Mouse (Mus musculus) macrophage (primary cell): ENCODE results near the gene Aagab. TPM values are rescaled to one million over a fixed set of nuclear protein-coding genes. Genes with fewer than 3 reads are reported as not detected.
A peak's percentile ranks its signal among the peaks of the same experiment; 100 is the strongest.

Source experiments
- H3K27ac ChIP-seq: fragments of 350-480 bp; formaldehyde crosslinking; 2 replicates; pipeline ENCODE4 v1.9.0; 2021
- H3K36me3 ChIP-seq: fragments of 350-480 bp; formaldehyde crosslinking; 2 replicates; pipeline ENCODE4 v1.9.0; 2021; ENCODE audit errors: inconsistent target
- H3K4me3 ChIP-seq: fragments of 350-480 bp; formaldehyde crosslinking; 2 replicates; pipeline ENCODE4 v1.9.0; 2021; ENCODE audit errors: inconsistent target
- H3K79me2 ChIP-seq: fragments of 350-480 bp; formaldehyde crosslinking; 2 replicates; pipeline ENCODE4 v1.9.0; 2021; ENCODE audit errors: inconsistent target
- WGBS: methylation state at CpG from one replicate; pipeline ENCODE4 v1.1.7; 2026; ENCODE audit warnings: inconsistent platforms; ENCODE audit not compliant: missing documents; 5-methylcytosine and 5-hydroxymethylcytosine counted together
- polyA plus RNA-seq: library from polyadenylated mRNA; stranded (reverse); fragments of 250-400 nt; gene quantifications from 3 replicates; pipeline ENCODE4 v1.2.4, GENCODE M21; 2018; ENCODE audit warnings: inconsistent platforms

Gene Aagab
- polyA plus RNA-seq, 1 experiment from 2014 or later, result 24.3 TPM

DNA sequence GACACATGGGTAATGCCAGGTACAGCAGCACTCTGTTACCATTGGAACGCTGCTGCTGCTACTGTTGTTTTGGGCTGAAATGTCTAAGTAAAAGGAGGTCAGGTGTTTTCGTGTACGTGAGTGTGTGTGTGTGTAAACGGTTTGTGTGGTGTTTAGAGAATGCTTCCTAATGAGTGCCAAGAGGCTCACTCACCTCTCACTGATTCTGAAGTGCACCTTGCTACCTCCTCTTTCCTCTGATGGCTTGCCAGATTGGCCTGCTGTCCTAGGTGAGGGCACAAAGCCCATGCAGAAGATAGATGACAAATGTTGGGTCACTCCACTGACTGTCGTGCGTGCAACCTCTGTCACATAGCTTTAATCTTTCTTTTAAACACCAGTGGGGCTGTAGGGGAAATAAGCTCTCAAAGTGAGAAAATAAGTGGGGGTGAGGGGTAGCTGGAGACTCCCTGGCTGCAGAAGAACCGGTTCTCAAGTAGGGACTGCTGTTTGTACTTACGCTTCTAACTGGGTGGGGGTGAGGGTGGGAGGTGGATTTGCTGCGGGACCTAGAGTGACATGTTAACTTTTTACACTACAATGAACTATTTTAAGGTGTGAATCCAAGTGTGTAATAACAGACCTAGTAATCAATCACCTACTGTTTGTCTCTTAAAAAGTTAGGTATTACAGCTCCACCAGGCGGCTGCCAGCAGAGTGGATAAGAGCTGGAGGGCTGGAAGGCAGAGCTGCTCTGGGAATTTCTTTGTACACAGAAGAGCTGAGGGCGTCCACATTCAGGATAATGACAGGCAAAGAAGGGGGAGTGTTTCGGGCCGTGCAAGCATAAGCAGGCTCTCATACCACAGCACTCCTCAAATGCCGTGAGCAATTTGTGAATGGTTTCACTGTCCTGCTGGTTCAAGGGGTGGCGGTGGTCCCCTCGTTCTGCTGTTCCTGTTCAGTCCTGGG, 10.4 kb downstream of the Aagab start:
- no peak overlapping the region; the same call in 1 of the 2 replicates for H3K4me3 ChIP-seq
- peaks cover 91% of the 10 kb centered on the region for H3K79me2 ChIP-seq
- peak overlapping the region; percentile 82 for H3K27ac ChIP-seq
- WGBS, result 41% methylated on average over 16 of the region's 16 CpGs
- peaks cover 13% of the 10 kb centered on the region for H3K36me3 ChIP-seq

DNA sequence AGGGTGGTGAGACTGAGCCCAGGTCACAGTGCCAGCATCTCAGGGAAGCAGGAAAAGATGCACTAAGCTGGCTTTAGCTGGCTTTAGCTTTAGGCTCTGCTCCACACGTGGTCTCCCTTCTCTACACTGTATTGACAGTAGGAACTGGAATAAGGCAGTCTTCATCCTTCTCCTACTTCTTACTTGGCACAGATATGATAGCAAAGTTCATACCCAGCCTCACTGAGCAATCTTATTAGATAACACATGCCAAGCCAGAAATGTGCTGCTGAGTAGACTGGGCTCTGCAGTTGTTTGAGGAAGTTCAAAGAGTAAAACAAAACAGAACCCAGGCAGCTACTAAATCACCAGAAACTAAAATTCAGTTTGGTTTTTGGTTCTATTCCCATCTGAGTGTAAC, 11.1 kb downstream of the Aagab start:
- Histone ChIP-seq H3K27ac (peak overlapping the region; percentile 82), H3K36me3 (peaks cover 18% of the 10 kb centered on the region), H3K4me3 (no peak overlapping the region; the same call in 1 of the 2 replicates), H3K79me2 (peaks cover 83% of the 10 kb centered on the region)
- 0% methylated on average over 1 of the region's 1 CpGs for WGBS

DNA sequence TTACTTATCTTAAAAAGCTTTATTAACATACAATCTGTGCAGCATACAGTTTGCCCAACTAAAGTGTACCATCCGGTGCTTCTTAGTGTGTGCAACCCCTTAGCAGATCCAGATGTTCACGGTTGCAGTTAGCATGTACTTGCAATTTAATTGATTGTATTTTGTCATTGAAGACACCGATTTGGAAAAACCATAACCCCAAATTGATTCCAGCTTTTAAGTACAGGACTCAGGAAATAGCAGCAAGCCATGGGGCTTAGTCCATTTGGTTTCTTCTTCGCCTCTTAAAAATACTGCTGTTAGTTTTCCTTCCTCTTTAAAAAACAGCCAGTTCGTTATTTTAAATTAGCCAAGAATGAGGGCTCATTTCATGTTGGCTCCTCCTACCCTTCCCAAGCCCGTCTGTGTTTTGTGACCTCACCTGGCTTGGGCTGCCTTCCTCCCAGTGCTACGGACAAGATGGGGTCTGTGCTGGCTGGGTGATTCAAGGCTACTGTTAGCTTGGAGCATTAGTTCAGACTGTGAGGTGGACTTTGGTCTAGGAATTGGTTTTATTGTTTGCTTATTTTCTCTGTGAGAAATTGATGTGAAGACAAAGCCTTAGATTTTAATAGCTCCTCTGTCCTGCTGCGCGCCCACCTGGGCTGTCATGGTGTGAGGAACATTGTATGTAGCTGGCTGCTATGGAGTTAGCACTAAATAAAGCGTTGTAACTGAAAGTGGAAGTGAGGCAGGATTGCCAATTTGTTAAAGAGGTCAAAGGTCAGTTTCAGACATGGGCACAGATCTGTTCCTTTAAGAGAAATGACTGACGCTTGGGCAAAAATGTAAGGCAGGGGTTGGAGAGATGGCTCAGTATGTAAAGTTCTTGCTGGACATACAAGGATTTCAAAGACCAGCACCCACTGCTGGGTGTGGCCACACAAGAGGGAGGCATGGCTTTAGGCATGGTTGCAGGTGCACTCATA, 11.8 kb downstream of the Aagab start:
- peaks cover 25% of the 10 kb centered on the region for H3K36me3 ChIP-seq
- peak overlapping the region; percentile 82 for H3K27ac ChIP-seq
- peak overlapping the region; percentile 0; the same call in 1 of the 2 replicates for H3K4me3 ChIP-seq
- 17% methylated on average over 11 of the region's 11 CpGs for WGBS
- H3K79me2 ChIP-seq, result peaks cover 76% of the 10 kb centered on the region

GRCm38 (mm10) chr9:63617967-63618366, 15.5 kb downstream of the Aagab start:
- 54% methylated on average over 2 of the region's 2 CpGs for WGBS
- Histone ChIP-seq H3K27ac (no peak overlapping the region), H3K79me2 (peaks cover 75% of the 10 kb centered on the region), H3K4me3 (no peak overlapping the region), H3K36me3 (peaks cover 61% of the 10 kb centered on the region)

GRCm38 (mm10) chr9:63623895-63624569, 21.6 kb downstream of the Aagab start:
- Histone ChIP-seq H3K79me2 (peaks cover 41% of the 10 kb centered on the region; the same call in 1 of the 2 replicates), H3K36me3 (peaks cover 96% of the 10 kb centered on the region), H3K27ac (no peak overlapping the region), H3K4me3 (no peak overlapping the region)
- 93% methylated on average over 15 of the region's 15 CpGs for WGBS

- H3K36me3 ChIP-seq, result peaks cover 97% of the 10 kb centered on the region
- no peak overlapping the region for H3K27ac ChIP-seq
- WGBS, result 96% methylated on average over 9 of the region's 9 CpGs
- peaks cover 33% of the 10 kb centered on the region; the same call in 1 of the 2 replicates for H3K79me2 ChIP-seq
- no peak overlapping the region for H3K4me3 ChIP-seq
Observed at GRCm38 (mm10) chr9:63625090-63625756, 22.8 kb downstream of the Aagab start.

DNA sequence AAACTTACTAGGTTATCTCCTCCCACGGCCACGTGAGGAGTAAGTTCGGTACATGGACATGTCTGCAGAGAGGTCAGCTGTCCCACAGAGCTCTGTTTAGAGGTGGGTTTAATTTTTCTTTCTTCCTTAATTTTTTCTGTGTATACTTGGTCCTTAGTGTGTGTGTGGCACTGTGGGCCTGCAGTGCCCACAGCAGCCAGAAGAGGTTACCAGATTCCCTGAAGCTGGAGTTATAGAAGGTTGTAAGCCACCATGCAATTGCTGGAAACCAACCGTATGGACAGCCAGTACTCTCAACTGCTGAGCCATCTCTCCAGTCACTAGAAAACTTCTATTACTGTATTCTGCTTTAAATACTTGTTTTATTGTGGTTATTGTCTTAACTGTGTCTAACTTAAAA, 29.6 kb downstream of the Aagab start:
- WGBS, result 92% methylated on average over 4 of the region's 4 CpGs
- Histone ChIP-seq H3K79me2 (no peaks in the 10 kb centered on the region; the same call in 1 of the 2 replicates), H3K27ac (no peak overlapping the region), H3K4me3 (no peak overlapping the region), H3K36me3 (peaks cover 82% of the 10 kb centered on the region)

GRCm38 (mm10) chr9:63632924-63633323, 30.5 kb downstream of the Aagab start:
- no peak overlapping the region for H3K4me3 ChIP-seq
- H3K36me3 ChIP-seq, result peaks cover 83% of the 10 kb centered on the region
- WGBS, result 94% methylated on average over 11 of the region's 11 CpGs
- H3K79me2 ChIP-seq, result no peaks in the 10 kb centered on the region
- H3K27ac ChIP-seq, result no peak overlapping the region

DNA sequence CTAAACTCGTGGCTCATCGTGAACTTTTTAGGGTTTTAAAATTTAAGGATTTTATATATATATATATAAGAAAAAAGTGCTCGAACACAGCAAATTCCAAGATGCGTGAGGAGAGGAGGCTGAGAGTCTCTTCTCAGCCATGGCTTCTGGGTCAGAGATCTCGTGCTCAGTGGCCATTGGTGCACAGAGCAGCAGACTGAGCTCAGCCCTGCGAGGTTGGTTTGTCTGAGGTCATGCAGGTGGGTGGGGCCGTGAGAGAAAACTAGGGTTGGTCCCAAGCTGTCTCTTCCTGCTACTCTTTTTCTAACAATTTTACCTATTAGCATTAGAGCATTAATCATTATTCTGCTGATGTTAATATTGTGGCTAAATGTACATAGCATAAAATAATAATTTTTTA, 30.9 kb downstream of the Aagab start:
- no peaks in the 10 kb centered on the region for H3K79me2 ChIP-seq
- peaks cover 83% of the 10 kb centered on the region for H3K36me3 ChIP-seq
- 94% methylated on average over 5 of the region's 7 CpGs for WGBS
- H3K27ac ChIP-seq, result no peak overlapping the region
- H3K4me3 ChIP-seq, result no peak overlapping the region

GRCm38 (mm10) chr9:63636113-63636512, 33.7 kb downstream of the Aagab start:
- Histone ChIP-seq H3K4me3 (no peak overlapping the region), H3K79me2 (no peaks in the 10 kb centered on the region), H3K27ac (no peak overlapping the region), H3K36me3 (peaks cover 78% of the 10 kb centered on the region)
- WGBS, result 90% methylated on average over 7 of the region's 7 CpGs

GRCm38 (mm10) chr9:63641983-63642646, 39.7 kb downstream of the Aagab start:
- H3K27ac ChIP-seq, result peak overlapping the region; percentile 28; the same call in 1 of the 2 replicates
- H3K79me2 ChIP-seq, result no peaks in the 10 kb centered on the region
- H3K4me3 ChIP-seq, result no peak overlapping the region
- 36% methylated on average over 4 of the region's 4 CpGs for WGBS
- peaks cover 45% of the 10 kb centered on the region for H3K36me3 ChIP-seq

- Histone ChIP-seq H3K27ac (no peak overlapping the region), H3K36me3 (peaks cover 33% of the 10 kb centered on the region; the same call in 1 of the 2 replicates), H3K4me3 (no peak overlapping the region), H3K79me2 (no peaks in the 10 kb centered on the region)
- WGBS, result 95% methylated on average over 6 of the region's 6 CpGs
Observed at GRCm38 (mm10) chr9:63644011-63644410, 41.6 kb downstream of the Aagab start.

- WGBS, result 95% methylated on average over 8 of the region's 8 CpGs
- H3K36me3 ChIP-seq, result peaks cover 32% of the 10 kb centered on the region; the same call in 1 of the 2 replicates
- no peak overlapping the region for H3K4me3 ChIP-seq
- H3K79me2 ChIP-seq, result no peaks in the 10 kb centered on the region
- H3K27ac ChIP-seq, result no peak overlapping the region
Observed at GRCm38 (mm10) chr9:63645084-63645483, 42.6 kb downstream of the Aagab start.
